Mouse (Mus musculus): Measurements from ENCODE around the gene Map2. TPM values are rescaled to one million over a fixed set of nuclear protein-coding genes. Genes with fewer than 3 reads are reported as not detected.
A peak's percentile ranks its signal among the peaks of the same experiment; 100 is the strongest.

The Map2 gene
- polyA plus RNA-seq, 1 experiment from 2014 or later: 362 TPM

DNA sequence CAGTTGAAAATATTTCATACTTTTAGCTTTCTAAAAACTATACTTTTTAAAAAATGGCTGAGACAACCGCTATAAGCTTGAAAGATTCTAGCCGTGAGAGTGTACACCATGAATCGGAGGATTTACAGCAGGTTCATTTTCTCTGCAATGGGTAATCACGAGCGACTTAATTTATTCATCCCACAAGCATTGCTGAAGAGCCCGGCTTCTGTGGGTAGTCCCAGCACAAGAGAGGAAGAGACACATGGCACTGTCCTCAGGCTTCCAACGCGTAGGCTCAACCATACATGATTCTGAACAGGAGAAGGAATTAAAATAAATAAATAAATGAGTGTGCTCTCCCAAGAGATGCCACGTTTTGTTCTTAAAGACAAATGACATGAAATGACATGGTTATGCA, 148.4 kb downstream of the Map2 start:
- Histone ChIP-seq H3K36me3 (no peaks in the 10 kb centered on the region), H3K4me1 (replicated peaks) (peaks cover 52% of the 10 kb centered on the region), H3K4me2 (peak overlapping the region; percentile 63), H3K9ac (peak overlapping the region; percentile 48), H3K9me3 (no peaks in the 10 kb centered on the region), H3K4me3 (peak overlapping the region; percentile 45), H3K27ac (replicated peaks) (peak overlapping the region; percentile 98), H3K27me3 (no peaks in the 10 kb centered on the region)
- ATAC-seq (ENCODE audit: low FRiP score, low read depth): peak; percentile 44
- 28% methylated on average over 9 of the region's 9 CpGs for WGBS

DNA sequence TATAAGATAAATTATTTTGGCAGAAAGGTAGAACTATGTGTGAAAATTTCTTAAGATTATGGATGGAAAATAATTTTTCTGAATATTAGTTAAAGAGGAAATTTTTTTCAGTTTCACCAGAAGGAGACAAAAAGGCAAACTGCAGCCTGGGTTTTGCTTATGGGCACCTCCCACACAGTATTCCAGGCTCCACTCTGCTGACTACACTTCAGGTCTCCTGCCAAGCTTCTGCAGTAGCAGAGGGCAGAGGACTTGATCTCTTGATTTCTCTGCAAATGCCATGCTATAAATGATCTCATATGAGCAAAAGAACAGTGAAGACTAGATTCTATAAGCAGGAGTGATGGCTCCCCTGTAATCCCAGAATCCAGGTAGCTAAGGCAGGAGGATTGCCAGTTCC, 149.9 kb downstream of the Map2 start:
- Histone ChIP-seq H3K27me3 (no peaks in the 10 kb centered on the region), H3K9ac (peak overlapping the region; percentile 48), H3K4me2 (peak overlapping the region; percentile 63), H3K4me3 (peak overlapping the region; percentile 45), H3K27ac (replicated peaks) (no peak overlapping the region), H3K9me3 (no peaks in the 10 kb centered on the region), H3K36me3 (no peaks in the 10 kb centered on the region), H3K4me1 (replicated peaks) (peaks cover 52% of the 10 kb centered on the region)
- ATAC-seq (ENCODE audit: low FRiP score, low read depth): no peak

DNA sequence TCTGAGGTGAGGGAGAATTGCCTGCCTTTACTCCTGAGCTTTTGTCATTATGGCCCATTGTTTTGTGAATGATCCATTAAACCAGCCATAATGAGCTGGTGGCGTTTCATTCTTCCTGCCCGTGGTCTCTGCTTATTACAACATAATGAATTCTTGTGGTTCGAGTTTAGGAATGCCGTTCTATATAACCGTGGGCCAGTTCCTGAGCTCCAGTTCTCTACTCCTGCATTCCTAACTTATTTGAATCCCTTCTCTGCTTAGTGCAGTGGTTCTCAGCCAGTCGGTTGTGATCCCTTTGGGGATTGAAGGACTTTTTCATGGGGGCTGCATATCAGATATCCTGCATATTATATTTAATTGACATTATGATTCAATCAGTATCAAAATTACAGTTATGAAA, 153.9 kb downstream of the Map2 start:
- WGBS: 32% methylated on average over 6 of the region's 6 CpGs
- 0 out of 2 replicates have a peak overlapping the region, but pooled peaks have one; percentile 18 for H3K27ac ChIP-seq (replicated peaks)
- no peaks in the 10 kb centered on the region for H3K9me3 ChIP-seq
- peaks cover 38% of the 10 kb centered on the region for H3K4me1 ChIP-seq (replicated peaks)
- H3K27me3 ChIP-seq: no peaks in the 10 kb centered on the region
- H3K4me2 ChIP-seq: no peak overlapping the region
- H3K9ac ChIP-seq: no peak overlapping the region
- H3K4me3 ChIP-seq: no peak overlapping the region
- no peak for ATAC-seq (ENCODE audit: low FRiP score, low read depth)
- H3K36me3 ChIP-seq: peaks cover 4% of the 10 kb centered on the region

DNA sequence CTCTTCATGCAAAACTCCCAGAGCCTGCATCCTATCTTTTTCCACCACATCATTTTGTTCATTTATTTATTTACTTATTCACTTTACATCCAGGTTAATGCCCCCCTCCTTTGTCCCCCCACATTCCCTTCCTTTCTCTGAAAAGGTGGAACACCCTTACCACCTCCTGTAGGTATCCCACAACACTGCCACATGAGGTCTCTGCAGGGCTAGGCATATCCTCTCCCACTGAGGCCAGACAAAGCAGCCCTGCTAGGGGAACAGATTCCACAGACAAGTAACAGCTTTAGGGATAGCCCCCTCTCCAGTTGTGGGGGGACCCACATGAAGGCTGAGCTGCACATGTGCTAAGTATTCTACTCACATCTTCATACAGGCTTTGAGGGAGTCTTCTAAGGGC, 154.5 kb downstream of the Map2 start:
- no peak overlapping the region for H3K4me2 ChIP-seq
- ATAC-seq (ENCODE audit: low FRiP score, low read depth): peak; percentile 35; the same call in 1 of the 2 replicates
- no peaks in the 10 kb centered on the region for H3K27me3 ChIP-seq
- H3K4me3 ChIP-seq: no peak overlapping the region
- H3K36me3 ChIP-seq: peaks cover 4% of the 10 kb centered on the region
- H3K27ac ChIP-seq (replicated peaks): no peak overlapping the region
- no peak overlapping the region for H3K9ac ChIP-seq
- H3K4me1 ChIP-seq (replicated peaks): peaks cover 33% of the 10 kb centered on the region
- H3K9me3 ChIP-seq: no peaks in the 10 kb centered on the region

DNA sequence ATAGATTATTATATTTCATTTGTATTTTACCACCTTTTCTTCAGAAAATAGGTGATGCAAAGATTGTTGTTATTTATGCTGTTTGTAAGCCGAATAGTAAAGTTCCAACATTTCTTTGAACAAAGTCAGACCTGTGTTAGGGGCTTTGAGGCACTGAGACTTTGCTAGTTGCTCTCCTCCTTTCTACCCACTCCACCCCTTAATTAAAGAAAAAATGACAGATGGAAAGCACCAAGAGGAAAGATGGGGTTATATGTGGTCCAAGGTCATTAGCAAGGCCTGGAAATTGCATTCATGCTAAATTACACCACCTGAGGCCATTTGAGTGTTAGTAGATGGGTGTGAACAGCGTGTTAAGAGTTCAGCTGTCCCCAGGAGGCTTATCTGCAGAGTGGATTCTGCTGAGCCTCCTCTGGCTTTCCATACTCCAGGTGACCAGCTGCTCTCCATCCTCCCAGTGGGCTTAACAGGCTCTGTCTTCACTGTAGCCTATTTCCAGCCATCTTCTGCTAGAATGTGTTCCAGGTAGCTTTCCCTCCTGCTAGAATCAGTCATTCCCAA, 160.7 kb downstream of the Map2 start:
- WGBS: 58% methylated on average over 2 of the region's 2 CpGs
- Histone ChIP-seq H3K9me3 (no peaks in the 10 kb centered on the region), H3K27ac (replicated peaks) (peak overlapping the region; percentile 25; the same call in 1 of the 2 replicates), H3K4me1 (replicated peaks) (peaks cover 16% of the 10 kb centered on the region; the same call in 1 of the 2 replicates), H3K36me3 (peaks cover 9% of the 10 kb centered on the region; the same call in 1 of the 2 replicates), H3K9ac (no peak overlapping the region), H3K4me3 (no peak overlapping the region), H3K27me3 (no peaks in the 10 kb centered on the region), H3K4me2 (no peak overlapping the region)
- no peak for ATAC-seq (ENCODE audit: low FRiP score, low read depth)

DNA sequence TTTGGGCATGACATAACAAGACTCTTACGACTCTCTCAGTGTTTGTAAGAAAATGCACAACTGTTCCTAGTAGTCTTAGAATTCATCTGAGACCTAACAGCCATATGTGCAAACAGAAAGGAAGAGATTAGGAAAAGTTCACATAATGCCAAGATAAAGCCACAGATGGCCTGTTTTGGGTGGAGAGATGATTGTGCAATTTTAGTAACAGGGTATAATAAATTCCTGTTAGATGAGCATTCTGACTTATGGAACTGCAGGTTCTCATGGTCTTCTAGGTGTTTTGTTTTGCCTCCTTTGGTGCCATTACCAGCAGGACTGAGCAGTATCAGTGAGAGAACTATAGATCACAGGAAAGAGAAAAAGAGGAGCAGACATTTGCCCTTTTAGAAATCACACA, 164.1 kb downstream of the Map2 start:
- no peak overlapping the region for H3K4me2 ChIP-seq
- peaks cover 16% of the 10 kb centered on the region; the same call in 1 of the 2 replicates for H3K4me1 ChIP-seq (replicated peaks)
- H3K4me3 ChIP-seq: no peak overlapping the region
- 75% methylated on average over 1 of the region's 1 CpGs for WGBS
- H3K36me3 ChIP-seq: peaks cover 9% of the 10 kb centered on the region; the same call in 1 of the 2 replicates
- H3K27me3 ChIP-seq: no peaks in the 10 kb centered on the region
- no peak for ATAC-seq (ENCODE audit: low FRiP score, low read depth)
- H3K9me3 ChIP-seq: no peaks in the 10 kb centered on the region
- H3K9ac ChIP-seq: no peak overlapping the region
- H3K27ac ChIP-seq (replicated peaks): no peak overlapping the region

DNA sequence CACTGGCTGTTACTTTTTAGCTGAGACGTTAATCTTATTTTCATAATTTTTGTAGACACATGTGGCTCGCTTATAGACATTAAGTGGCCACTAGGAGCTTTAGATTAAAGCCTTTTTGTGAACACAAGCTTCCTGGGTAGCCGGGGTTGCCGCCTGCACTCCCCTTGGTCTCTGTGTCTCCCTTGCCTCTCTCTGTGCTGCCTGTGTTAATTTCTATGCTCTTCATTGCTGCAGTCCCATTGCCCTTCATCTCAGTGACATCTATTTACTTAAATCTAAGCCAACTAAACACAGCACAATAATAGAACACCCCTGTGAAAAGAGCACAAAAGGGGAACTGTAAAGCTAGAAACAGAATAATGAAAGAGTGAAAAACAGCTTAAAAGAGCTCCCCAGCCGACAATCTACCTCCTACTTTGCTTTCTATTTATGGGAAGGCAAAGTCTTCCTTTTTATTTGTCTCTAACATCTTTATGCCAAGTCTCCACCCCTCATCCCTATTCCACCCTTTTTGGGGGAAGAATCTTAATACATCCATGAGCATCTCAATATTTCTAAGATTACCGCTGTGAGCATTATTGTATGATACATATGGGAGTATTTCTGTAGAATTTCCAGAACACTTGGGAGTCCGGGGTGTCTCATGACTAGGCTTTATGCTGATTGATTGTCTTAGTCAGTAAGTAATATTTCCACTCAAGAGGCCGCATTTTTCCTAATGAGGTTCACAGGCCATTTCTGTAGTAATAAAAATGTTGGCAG, 173.5 kb downstream of the Map2 start:
- Histone ChIP-seq H3K4me3 (no peak overlapping the region), H3K27ac (replicated peaks) (peak overlapping the region; percentile 23; the same call in 1 of the 2 replicates), H3K9ac (no peak overlapping the region), H3K36me3 (0 out of 2 replicates have a peak, but pooled peaks cover 2% of the 10 kb centered on the region), H3K27me3 (no peaks in the 10 kb centered on the region), H3K4me1 (replicated peaks) (peaks cover 28% of the 10 kb centered on the region), H3K4me2 (no peak overlapping the region), H3K9me3 (no peaks in the 10 kb centered on the region)
- WGBS: 32% methylated on average over 8 of the region's 8 CpGs
- no peak for ATAC-seq (ENCODE audit: low FRiP score, low read depth)

DNA sequence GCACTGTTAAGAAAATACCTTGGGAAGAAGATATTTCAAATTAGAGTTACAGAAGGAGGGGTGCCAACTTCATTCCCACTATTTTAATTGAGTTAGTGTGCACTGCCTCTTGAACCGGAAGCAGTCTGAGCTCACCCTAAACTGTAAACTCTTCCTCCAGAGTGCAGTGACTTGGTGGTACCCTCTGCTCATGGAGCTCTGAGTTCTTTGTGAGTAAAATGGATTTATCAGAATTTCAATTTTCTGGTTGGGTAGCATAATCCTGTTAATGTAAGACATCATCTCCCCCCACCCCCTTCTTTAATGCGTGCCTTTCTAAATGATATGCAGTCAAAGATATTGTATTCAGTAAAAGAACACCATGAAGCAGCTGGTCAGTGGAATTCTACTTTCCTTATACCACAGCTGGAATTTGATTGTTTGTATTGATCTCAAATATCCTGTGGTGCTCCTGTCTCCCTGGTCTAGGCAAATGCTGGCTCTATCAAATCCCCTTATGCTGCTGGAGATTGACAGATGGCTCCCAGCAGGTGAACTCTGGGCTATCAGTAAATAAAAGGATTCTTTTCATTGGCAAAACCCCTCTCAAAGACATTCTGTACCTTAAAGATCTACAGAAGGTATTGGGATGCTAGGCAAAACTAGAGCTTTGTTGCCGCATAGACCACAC, 174.2 kb downstream of the Map2 start:
- WGBS: 38% methylated on average over 3 of the region's 3 CpGs
- H3K4me3 ChIP-seq: no peak overlapping the region
- no peak overlapping the region for H3K27ac ChIP-seq (replicated peaks)
- H3K9me3 ChIP-seq: no peaks in the 10 kb centered on the region
- H3K4me2 ChIP-seq: no peak overlapping the region
- ATAC-seq (ENCODE audit: low FRiP score, low read depth): 0 out of 2 replicates have a peak, but pooled peaks have one; percentile 17
- no peak overlapping the region for H3K9ac ChIP-seq
- H3K36me3 ChIP-seq: 0 out of 2 replicates have a peak, but pooled peaks cover 2% of the 10 kb centered on the region
- H3K27me3 ChIP-seq: no peaks in the 10 kb centered on the region
- H3K4me1 ChIP-seq (replicated peaks): peaks cover 28% of the 10 kb centered on the region

DNA sequence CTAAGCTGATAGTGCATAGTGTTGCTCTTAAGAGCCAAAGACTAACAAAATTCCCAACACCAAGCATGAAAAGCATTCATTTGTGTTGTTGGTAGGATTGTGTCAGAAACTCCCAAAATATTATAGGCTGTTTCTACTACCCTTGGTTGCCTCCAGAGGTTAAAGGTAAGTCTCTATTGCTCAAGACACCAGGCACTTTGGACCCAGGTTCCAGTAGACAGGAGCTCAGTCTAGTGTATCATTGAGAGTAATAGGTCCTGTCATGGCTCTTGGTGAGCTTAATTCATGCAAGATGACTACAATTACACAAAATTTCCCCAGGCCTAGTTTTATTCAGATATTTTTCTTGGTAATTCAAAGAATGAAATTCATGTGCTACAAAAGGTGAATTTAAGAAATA, 176.3 kb downstream of the Map2 start:
- H3K4me1 ChIP-seq (replicated peaks): peaks cover 28% of the 10 kb centered on the region
- H3K4me2 ChIP-seq: no peak overlapping the region
- no peaks in the 10 kb centered on the region for H3K9me3 ChIP-seq
- H3K4me3 ChIP-seq: no peak overlapping the region
- 0 out of 2 replicates have a peak, but pooled peaks cover 2% of the 10 kb centered on the region for H3K36me3 ChIP-seq
- H3K27me3 ChIP-seq: no peaks in the 10 kb centered on the region
- H3K27ac ChIP-seq (replicated peaks): no peak overlapping the region
- H3K9ac ChIP-seq: no peak overlapping the region
- ATAC-seq (ENCODE audit: low FRiP score, low read depth): no peak

DNA sequence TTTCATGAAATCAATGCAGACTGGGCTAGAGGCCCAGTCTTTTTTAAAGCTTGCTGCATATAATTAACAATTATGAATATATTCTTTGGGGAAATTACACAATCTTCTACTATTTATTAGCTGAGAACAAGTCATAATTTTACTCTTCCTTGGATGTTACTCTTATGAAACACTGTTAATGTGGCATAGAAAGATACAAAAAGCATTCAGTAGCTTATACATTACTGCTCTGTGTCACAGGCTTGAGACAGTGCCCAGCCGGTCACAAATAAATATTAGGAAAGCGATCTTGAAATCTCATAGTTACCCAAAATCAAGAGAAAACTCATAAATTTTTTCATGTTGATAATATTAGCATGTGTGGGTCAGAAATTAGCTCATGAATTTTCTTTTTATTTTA, 186.7 kb downstream of the Map2 start:
- no peak overlapping the region; the same call in 1 of the 2 replicates for H3K27ac ChIP-seq (replicated peaks)
- no peak overlapping the region for H3K4me2 ChIP-seq
- ATAC-seq (ENCODE audit: low FRiP score, low read depth): no peak
- no peaks in the 10 kb centered on the region for H3K9me3 ChIP-seq
- H3K36me3 ChIP-seq: peaks cover 15% of the 10 kb centered on the region
- H3K4me3 ChIP-seq: no peak overlapping the region
- no peaks in the 10 kb centered on the region for H3K27me3 ChIP-seq
- no peak overlapping the region for H3K9ac ChIP-seq
- H3K4me1 ChIP-seq (replicated peaks): peaks cover 18% of the 10 kb centered on the region
- WGBS: 94% methylated on average over 2 of the region's 2 CpGs

DNA sequence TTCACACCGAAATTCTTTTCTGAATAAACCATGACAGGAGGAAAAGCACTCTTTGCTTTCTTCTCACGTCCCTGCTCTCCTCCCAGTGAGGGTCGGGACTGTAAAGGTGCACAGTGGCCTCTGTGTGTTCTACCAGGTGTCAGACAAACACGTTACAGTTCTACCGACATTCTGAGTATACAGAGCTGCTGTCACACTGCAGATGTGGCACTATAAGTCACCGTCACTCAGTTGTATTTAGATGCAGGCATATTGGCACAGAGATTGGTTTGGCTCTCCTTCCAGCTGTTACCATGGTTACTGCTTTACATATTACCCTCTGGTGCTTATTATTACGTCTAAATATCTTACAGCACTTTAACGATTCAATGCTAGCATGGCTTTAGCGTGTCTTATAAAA, 188.2 kb downstream of the Map2 start:
- Histone ChIP-seq H3K27ac (replicated peaks) (peak overlapping the region; percentile 6), H3K27me3 (no peaks in the 10 kb centered on the region), H3K4me1 (replicated peaks) (peaks cover 18% of the 10 kb centered on the region), H3K9ac (no peak overlapping the region), H3K4me3 (no peak overlapping the region), H3K36me3 (peaks cover 27% of the 10 kb centered on the region), H3K9me3 (no peaks in the 10 kb centered on the region), H3K4me2 (no peak overlapping the region)
- 37% methylated on average over 9 of the region's 9 CpGs for WGBS
- ATAC-seq (ENCODE audit: low FRiP score, low read depth): peak; percentile 62; the same call in 1 of the 2 replicates

DNA sequence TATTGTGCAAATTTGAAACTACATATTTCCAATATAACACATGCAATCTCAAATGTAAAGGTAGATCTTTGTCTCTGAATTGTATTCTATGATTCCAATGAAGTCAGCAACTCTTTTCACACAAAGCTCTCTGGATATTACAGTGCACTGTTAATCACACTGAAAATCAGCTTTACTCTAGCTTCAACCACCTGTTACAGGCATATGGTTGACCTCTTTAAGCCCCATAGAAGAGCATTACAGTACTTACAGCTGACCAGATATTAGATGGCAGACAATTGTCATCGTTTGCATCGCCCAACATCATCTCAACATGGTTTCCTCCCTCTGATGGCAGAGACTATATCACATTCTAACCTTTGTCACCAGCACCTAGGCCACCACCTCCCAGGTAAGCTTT, 189.3 kb downstream of the Map2 start:
- H3K36me3 ChIP-seq: peaks cover 27% of the 10 kb centered on the region
- peaks cover 14% of the 10 kb centered on the region for H3K4me1 ChIP-seq (replicated peaks)
- H3K9me3 ChIP-seq: no peaks in the 10 kb centered on the region
- 90% methylated on average over 2 of the region's 2 CpGs for WGBS
- H3K9ac ChIP-seq: no peak overlapping the region
- H3K4me3 ChIP-seq: no peak overlapping the region
- H3K27ac ChIP-seq (replicated peaks): no peak overlapping the region
- no peak for ATAC-seq (ENCODE audit: low FRiP score, low read depth)
- no peak overlapping the region for H3K4me2 ChIP-seq
- no peaks in the 10 kb centered on the region for H3K27me3 ChIP-seq

Data from hindbrain, embryonic 15.5 days (tissue).